Comparison of ENCODE assay signal across 8 mouse cellular contexts in the genomic region with DNA sequence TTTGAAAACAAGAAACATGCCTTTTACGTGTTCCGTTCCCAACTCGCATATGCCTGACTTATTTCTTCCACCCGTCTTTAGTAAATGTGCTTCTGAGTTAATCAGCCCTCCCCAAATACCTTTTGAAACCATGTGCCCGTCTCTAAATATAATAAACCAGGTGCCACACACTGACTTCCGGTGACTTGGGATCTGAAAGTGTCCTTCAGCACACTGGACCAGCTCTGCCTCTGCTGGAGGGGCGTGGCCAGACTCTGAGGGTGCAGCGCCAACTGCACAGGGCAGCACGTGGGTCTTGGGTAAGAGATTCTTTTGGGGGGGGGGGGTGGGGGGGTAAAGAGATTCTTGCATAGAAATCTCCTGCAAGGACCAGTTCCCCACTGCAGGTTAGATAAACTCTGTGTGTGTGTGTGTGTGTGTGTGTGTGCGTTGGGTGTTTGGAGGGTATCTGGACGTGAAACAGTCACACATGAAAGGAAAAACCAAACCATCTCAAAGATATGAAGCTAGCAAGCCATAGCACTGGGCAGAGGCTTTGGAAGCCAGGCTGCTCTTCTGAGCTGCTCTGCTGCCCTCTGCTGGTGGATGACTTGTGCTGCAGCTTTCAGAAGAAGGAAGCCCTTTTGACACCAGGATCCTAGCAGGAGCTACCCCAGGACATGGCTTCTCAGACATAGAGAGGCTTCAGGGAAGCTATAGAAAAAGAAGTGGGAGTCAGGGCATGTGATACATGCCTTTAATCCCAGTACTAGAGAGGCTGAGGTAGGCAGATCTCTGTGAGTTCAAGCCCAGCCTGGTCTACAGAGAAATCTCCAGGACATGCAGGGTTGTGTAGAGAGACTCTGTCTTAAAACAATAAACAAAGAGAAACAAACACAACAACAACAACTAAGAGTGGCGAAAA. TPM values are rescaled to one million over a fixed set of nuclear protein-coding genes. Genes with fewer than 3 reads are reported as not detected.
DNase-seq lines count a peak whose midpoint lies in the region; ATAC-seq lines count a peak whose summit lies in the region.

No protein-coding gene starts in this region.

- DNase-seq in adrenal gland, adult (ENCODE audit: inconsistent age in 2 of 2, low spot score in 1 of 2): peak; percentile 83 to 93
- peak; percentile 81 for DNase-seq in gastrocnemius, postnatal 10 days
- DNase-seq in induced T-regulatory cell, adult 2 months (ENCODE audit: low read depth): peak; percentile 93
- DNase-seq in left cerebral cortex, postnatal 14 days (ENCODE audit: low spot score in 2 of 2): peak; percentile 82 to 83
- DNase-seq in right cerebral cortex, postnatal 14 days: peak; percentile 79
- peak; percentile 67 to 81 for DNase-seq in urinary bladder, postnatal 4 days (ENCODE audit: low spot score in 2 of 2)

- ATAC-seq in common myeloid progenitor, adult 5-6 weeks (replicated peaks; ENCODE audit: low read depth, poor library complexity, severe bottlenecking): peak; percentile 87
- peak; percentile 77 for ATAC-seq in megakaryocyte-erythroid progenitor cell, adult 5-6 weeks (replicated peaks; ENCODE audit: low FRiP score, low TSS enrichment, poor library complexity, severe bottlenecking)

- intact Hi-C loops in left cerebral cortex, postnatal 14 days (cut with DNase I): no loop called here

RNA-seq across cellular contexts. Expression of a gene that starts 26.5 kb away (rescaled TPM):
- total RNA-seq in common myeloid progenitor, adult 5-6 weeks (2017): 93.7 and 111 TPM in 2 replicates
- total RNA-seq in gastrocnemius, postnatal 10 days (2021): 10 to 100 TPM; 55.7 to 56.2 TPM
- total RNA-seq in left cerebral cortex, postnatal 14 days (2021): 10 to 100 TPM; 37.7 to 44.4 TPM
- total RNA-seq in megakaryocyte-erythroid progenitor cell, adult 5-6 weeks (2014; fragmentation: Nextera tagmentation): 34.1 and 37.1 TPM in 2 replicates
- 65.9 and 73.1 TPM in 2 replicates for total RNA-seq in megakaryocyte-erythroid progenitor cell, adult 5-6 weeks (2017)

RNA-seq across cellular contexts. Expression of a gene that starts 35.5 kb away (rescaled TPM):
- 39.2 and 48.1 TPM in 2 replicates for total RNA-seq in common myeloid progenitor, adult 5-6 weeks (2017)
- total RNA-seq in gastrocnemius, postnatal 10 days (2021): 10 to 100 TPM; 12.5 to 14.1 TPM
- total RNA-seq in left cerebral cortex, postnatal 14 days (2021): 10 to 100 TPM; 25.3 to 26.8 TPM
- total RNA-seq in megakaryocyte-erythroid progenitor cell, adult 5-6 weeks (2014; fragmentation: Nextera tagmentation): 31.8 and 40.4 TPM in 2 replicates
- 39.9 and 41.0 TPM in 2 replicates for total RNA-seq in megakaryocyte-erythroid progenitor cell, adult 5-6 weeks (2017)

Comparison
In these comparisons a context has a peak if more than half of its experiments do, and no peak if none do; other contexts are left out.
1. Peak in every context shown above with its lines: DNase-seq and ATAC-seq.